Mouse (Mus musculus) liver, embryonic 14.5 days (tissue): ENCODE measurements around the gene Calm4. TPM values are rescaled to one million over a fixed set of nuclear protein-coding genes. Genes with fewer than 3 reads are reported as not detected.

ENCODE experiments used
- ATAC-seq: fragments of 200-750 bp; cut with Nextera tagmentation; 2 replicates; pipeline ENCODE4 v1.8.0; 2017; ENCODE audit warnings: moderate number of reproducible peaks, mild to moderate bottlenecking, moderate library complexity; ENCODE audit not compliant: insufficient read depth
- DNase-seq, 3 experiments: peaks; one replicate each; pipeline ENCODE4 v3.0.0-alpha.2; 2012 to 2013; ENCODE audit warnings: low read depth in 3 of 3, low spot score in 3 of 3
- H3K27ac ChIP-seq: fragments of 300-500 bp; sonication (generic); 2 replicates; pipeline ENCODE4 v1.5.1; 2014; ENCODE audit warnings: moderate library complexity, mild to moderate bottlenecking, control low read depth, inconsistent platforms
- H3K27me3 ChIP-seq: fragments of 300-500 bp; sonication (generic); 2 replicates; pipeline ENCODE4 v1.6.1; 2014; ENCODE audit warnings: mild to moderate bottlenecking, low read length, moderate library complexity; ENCODE audit not compliant: control insufficient read depth, insufficient read depth
- H3K36me3 ChIP-seq: fragments of 300-500 bp; sonication (generic); replicated peaks from 2 replicates; pipeline ENCODE4 v1.6.1; 2014; ENCODE audit warnings: low read depth; ENCODE audit not compliant: control insufficient read depth, insufficient read depth
- H3K4me1 ChIP-seq, 2 experiments: fragments of 200-500 bp in 1 of 2; fragments of 300-500 bp in 1 of 2; sonication (generic) in 1 of 2; replicated peaks; 2 replicates each; pipeline ENCODE4 v1.6.1; 2012 to 2014; ENCODE audit warnings: antibody characterized with exemption in 1 of 2, inconsistent platforms in 1 of 2, low read length in 1 of 2; ENCODE audit not compliant: control insufficient read depth in 2 of 2, insufficient read depth in 2 of 2
- H3K4me2 ChIP-seq: fragments of 300-500 bp; sonication (generic); 2 replicates; pipeline ENCODE4 v1.6.1; 2014; ENCODE audit warnings: low read depth, mild to moderate bottlenecking, control low read depth, moderate library complexity
- H3K4me3 ChIP-seq, 2 experiments: fragments of 200-500 bp in 1 of 2; fragments of 300-500 bp in 1 of 2; sonication (generic) in 1 of 2; 2 replicates each; pipeline ENCODE4 v1.5.1; 2012 to 2014; ENCODE audit warnings: low read depth in 2 of 2, low read length in 2 of 2, mild to moderate bottlenecking in 2 of 2, control low read depth in 1 of 2, inconsistent platforms in 1 of 2, moderate library complexity in 1 of 2; ENCODE audit not compliant: insufficient read depth in 1 of 2
- H3K9ac ChIP-seq: fragments of 300-500 bp; sonication (generic); replicated peaks from 2 replicates; pipeline ENCODE4 v1.6.1; 2014; ENCODE audit warnings: mild to moderate bottlenecking, control low read depth, moderate library complexity
- H3K9me3 ChIP-seq: fragments of 300-500 bp; sonication (generic); 2 replicates; pipeline ENCODE4 v1.6.1; 2016; ENCODE audit warnings: low read length, mixed read lengths; ENCODE audit not compliant: control insufficient read depth
- CTCF ChIP-seq: IDR thresholded peaks from 2 replicates; pipeline ENCODE4 v1.5.1; 2016; ENCODE audit warnings: antibody characterized with exemption, low read depth, control low read depth
- EP300 ChIP-seq: IDR thresholded peaks from 2 replicates; pipeline ENCODE4 v1.6.1; 2016; ENCODE audit warnings: antibody characterized with exemption, low read depth
- WGBS: fragments of 180-500 bp; shearing (Covaris S2); extraction: QIAGEN DNeasy Blood & Tissue Kit; methylation state at CpG from one replicate; pipeline ENCODE4 v1.1.7; 2014; ENCODE audit not compliant: insufficient replicate concordance; 5-methylcytosine and 5-hydroxymethylcytosine counted together
- polyA plus RNA-seq, 2 experiments: library from polyadenylated mRNA; depleted of rRNA in 1 of 2; stranded (reverse) in 1 of 2; unstranded in 1 of 2; fragments of >200 nt; fragmentation: Nextera tagmentation in 1 of 2; extraction: Ambion mirVana in 1 of 2; gene quantifications; 2 replicates each; pipeline versions ENCODE4 v1.2.1 to v1.2.3; 2012 to 2014

Gene Calm4
- polyA plus RNA-seq, 2 experiments, result not detected

GRCm38 (mm10) chr13:3804186-3804585 is 33.4 kb upstream of the Calm4 start, which contains the start of gene Calml3:
Calml3 (minus strand) TSS chr13:3804316.
- H3K27me3 ChIP-seq, result no peaks in the 10 kb centered on the region
- no peak within 1 kb of the TSS for H3K4me2 ChIP-seq
- ATAC-seq (no peak), DNase-seq (no peak)
- TF ChIP-seq CTCF, result no peak
- TF ChIP-seq EP300, result no peak
- WGBS, result 75% methylated on average over 13 of the region's 13 CpGs
- H3K27ac ChIP-seq, result no peak within 1 kb of the TSS
- H3K4me3 ChIP-seq, result no peak within 1 kb of the TSS
- no peaks in the 10 kb centered on the region; a peak in 1 of 4 replicates for H3K4me1 ChIP-seq
- H3K9ac ChIP-seq, result no peak within 1 kb of the TSS
- H3K9me3 ChIP-seq, result no peaks in the 10 kb centered on the region
- no peaks in the 10 kb centered on the region for H3K36me3 ChIP-seq

- Histone ChIP-seq H3K36me3 (no peaks in the 10 kb centered on the region), H3K4me1 (no peaks in the 10 kb centered on the region; a peak in 1 of 4 replicates), H3K27me3 (no peaks in the 10 kb centered on the region), H3K9me3 (no peaks in the 10 kb centered on the region), H3K4me3 (no peak overlapping the region), H3K9ac (no peak overlapping the region), H3K4me2 (no peak overlapping the region), H3K27ac (no peak overlapping the region)
- no peak for DNase-seq
- 39% methylated on average over 2 of the region's 2 CpGs for WGBS
- ATAC-seq, result no peak
- TF ChIP-seq CTCF, result no peak
- no peak for TF ChIP-seq EP300
Measured at GRCm38 (mm10) chr13:3805132-3805531, 32.4 kb upstream of the Calm4 start.

GRCm38 (mm10) chr13:3805638-3806037 is 31.9 kb upstream of the Calm4 start:
- H3K4me3 ChIP-seq, result no peak overlapping the region

GRCm38 (mm10) chr13:3807131-3807827 is 30.3 kb upstream of the Calm4 start:
- 68% methylated on average over 7 of the region's 7 CpGs for WGBS
- H3K9me3 ChIP-seq, result no peaks in the 10 kb centered on the region
- no peak for ATAC-seq

More at GRCm38 (mm10) chr13:3805638-3806037, 31.9 kb upstream of the Calm4 start:
- DNase-seq, result no peak
- no peak for ATAC-seq
- no peaks in the 10 kb centered on the region for H3K27me3 ChIP-seq
- no peak for TF ChIP-seq CTCF
- no peak for TF ChIP-seq EP300
- WGBS, result 29% methylated on average over 5 of the region's 5 CpGs
- no peaks in the 10 kb centered on the region for H3K36me3 ChIP-seq
- H3K4me2 ChIP-seq, result no peak overlapping the region
- H3K27ac ChIP-seq, result no peak overlapping the region
- no peaks in the 10 kb centered on the region; a peak in 1 of 4 replicates for H3K4me1 ChIP-seq
- H3K9me3 ChIP-seq, result no peaks in the 10 kb centered on the region
- H3K9ac ChIP-seq, result no peak overlapping the region

GRCm38 (mm10) chr13:3818012-3818739 is 19.4 kb upstream of the Calm4 start:
- DNase-seq (no peak), ATAC-seq (no peak)
- H3K4me1 ChIP-seq, result no peaks in the 10 kb centered on the region
- H3K27ac ChIP-seq, result no peak overlapping the region
- no peaks in the 10 kb centered on the region for H3K36me3 ChIP-seq
- no peaks in the 10 kb centered on the region for H3K27me3 ChIP-seq
- no peak overlapping the region for H3K9ac ChIP-seq
- no peak overlapping the region for H3K4me3 ChIP-seq
- no peak overlapping the region for H3K4me2 ChIP-seq
- no peaks in the 10 kb centered on the region for H3K9me3 ChIP-seq
- TF ChIP-seq CTCF (no peak), EP300 (no peak)
- 48% methylated on average over 5 of the region's 5 CpGs for WGBS

More at GRCm38 (mm10) chr13:3807131-3807827, 30.3 kb upstream of the Calm4 start:
- H3K4me1 ChIP-seq, result no peaks in the 10 kb centered on the region; a peak in 1 of 4 replicates
- H3K36me3 ChIP-seq, result no peaks in the 10 kb centered on the region
- H3K27me3 ChIP-seq, result no peaks in the 10 kb centered on the region
- H3K4me2 ChIP-seq, result no peak overlapping the region
- H3K27ac ChIP-seq, result no peak overlapping the region
- no peak for DNase-seq
- no peak overlapping the region for H3K4me3 ChIP-seq
- TF ChIP-seq EP300 (no peak), CTCF (no peak)
- H3K9ac ChIP-seq, result no peak overlapping the region
